Mouse (Mus musculus): ENCODE results near the gene Vstm4. TPM values are rescaled to one million over a fixed set of nuclear protein-coding genes. Genes with fewer than 3 reads are reported as not detected.

Vstm4 gene
- polyA plus RNA-seq, 1 experiment from 2014 or later = 6.8 TPM

GRCm38 (mm10) chr14:32909112-32909511 lies 52.6 kb downstream of the Vstm4 start:
- Histone ChIP-seq H3K9me3 (no peaks in the 10 kb centered on the region), H3K9ac (replicated peaks) (no peak overlapping the region), H3K4me3 (no peak overlapping the region), H3K4me2 (replicated peaks) (no peak overlapping the region), H3K36me3 (no peaks in the 10 kb centered on the region), H3K4me1 (no peaks in the 10 kb centered on the region), H3K27ac (replicated peaks) (no peak overlapping the region), H3K27me3 (no peaks in the 10 kb centered on the region)
- 93% methylated on average over 6 of the region's 6 CpGs for WGBS
- ATAC-seq (ENCODE audit: low FRiP score, low read depth) = no peak

DNA sequence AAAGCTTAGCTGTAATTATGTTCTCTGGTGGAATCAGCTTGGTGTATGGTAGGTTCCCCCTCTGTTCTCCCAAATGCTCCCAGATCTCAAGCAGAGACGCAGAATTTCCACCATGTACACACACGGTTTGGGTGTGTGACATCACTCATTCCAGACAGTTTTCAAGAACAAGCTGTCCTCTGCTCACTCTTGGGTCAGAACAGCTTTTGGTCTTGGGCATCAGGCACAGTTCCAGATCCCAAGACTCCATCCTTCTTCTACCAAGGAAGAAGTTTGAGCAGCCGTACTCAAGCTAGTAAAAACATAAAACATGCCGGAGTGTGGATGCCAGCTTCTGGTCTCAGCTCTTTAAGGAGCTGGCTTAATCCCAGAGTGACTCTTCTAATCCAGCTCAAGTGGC lies 54.6 kb downstream of the Vstm4 start:
- Histone ChIP-seq H3K4me1 (no peaks in the 10 kb centered on the region), H3K36me3 (no peaks in the 10 kb centered on the region), H3K9me3 (no peaks in the 10 kb centered on the region), H3K27ac (replicated peaks) (no peak overlapping the region), H3K27me3 (no peaks in the 10 kb centered on the region), H3K4me3 (no peak overlapping the region), H3K9ac (replicated peaks) (no peak overlapping the region), H3K4me2 (replicated peaks) (no peak overlapping the region)
- WGBS = 90% methylated on average over 4 of the region's 4 CpGs
- no peak for ATAC-seq (ENCODE audit: low FRiP score, low read depth)

- Histone ChIP-seq H3K4me3 (no peak overlapping the region), H3K27ac (replicated peaks) (no peak overlapping the region), H3K4me2 (replicated peaks) (no peak overlapping the region), H3K9me3 (no peaks in the 10 kb centered on the region), H3K36me3 (no peaks in the 10 kb centered on the region), H3K4me1 (no peaks in the 10 kb centered on the region), H3K27me3 (no peaks in the 10 kb centered on the region), H3K9ac (replicated peaks) (no peak overlapping the region)
- no peak for ATAC-seq (ENCODE audit: low FRiP score, low read depth)
- WGBS = 43% methylated on average over 2 of the region's 2 CpGs
These were observed 58.8 kb downstream of the Vstm4 start for GRCm38 (mm10) chr14:32915360-32915759.

GRCm38 (mm10) chr14:32917919-32918318 lies 61.4 kb downstream of the Vstm4 start:
- no peak for ATAC-seq (ENCODE audit: low FRiP score, low read depth)
- H3K4me1 ChIP-seq = no peaks in the 10 kb centered on the region
- H3K9ac ChIP-seq (replicated peaks) = no peak overlapping the region
- no peaks in the 10 kb centered on the region for H3K36me3 ChIP-seq
- 88% methylated on average over 1 of the region's 1 CpGs for WGBS
- H3K4me3 ChIP-seq = no peak overlapping the region
- H3K27ac ChIP-seq (replicated peaks) = no peak overlapping the region
- H3K27me3 ChIP-seq = no peaks in the 10 kb centered on the region
- no peak overlapping the region for H3K4me2 ChIP-seq (replicated peaks)
- no peaks in the 10 kb centered on the region for H3K9me3 ChIP-seq

DNA sequence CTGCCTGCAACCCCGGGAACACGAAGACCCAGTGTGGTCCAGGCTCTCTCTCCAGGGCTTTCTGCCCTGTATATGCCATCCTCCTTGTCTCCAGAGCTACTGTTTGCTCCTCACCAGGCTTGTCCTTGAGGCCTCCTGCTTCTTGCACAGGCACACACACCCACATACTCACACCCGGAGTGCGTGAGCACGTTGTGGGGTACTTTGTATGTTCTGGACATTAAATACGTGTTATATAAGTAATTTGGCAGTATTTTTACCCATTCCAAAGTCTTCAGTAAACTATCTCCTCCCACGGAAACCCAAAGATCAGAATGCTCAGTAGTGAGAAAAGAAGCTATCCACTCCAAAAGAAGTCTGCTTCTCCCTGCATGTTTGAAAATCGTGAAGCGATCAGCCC lies 67.3 kb downstream of the Vstm4 start:
- H3K36me3 ChIP-seq = no peaks in the 10 kb centered on the region
- 91% methylated on average over 9 of the region's 9 CpGs for WGBS
- no peak overlapping the region for H3K9ac ChIP-seq (replicated peaks)
- no peak overlapping the region for H3K4me2 ChIP-seq (replicated peaks)
- no peaks in the 10 kb centered on the region for H3K9me3 ChIP-seq
- no peak overlapping the region for H3K27ac ChIP-seq (replicated peaks)
- no peaks in the 10 kb centered on the region for H3K27me3 ChIP-seq
- ATAC-seq (ENCODE audit: low FRiP score, low read depth) = no peak
- no peak overlapping the region for H3K4me3 ChIP-seq
- no peaks in the 10 kb centered on the region for H3K4me1 ChIP-seq

GRCm38 (mm10) chr14:32931709-32932108 lies 75.2 kb downstream of the Vstm4 start:
- Histone ChIP-seq H3K4me2 (replicated peaks) (no peak overlapping the region), H3K4me1 (no peaks in the 10 kb centered on the region), H3K9me3 (no peaks in the 10 kb centered on the region), H3K36me3 (no peaks in the 10 kb centered on the region), H3K9ac (replicated peaks) (no peak overlapping the region), H3K27ac (replicated peaks) (no peak overlapping the region), H3K27me3 (no peaks in the 10 kb centered on the region), H3K4me3 (no peak overlapping the region)
- WGBS = 93% methylated on average over 10 of the region's 10 CpGs
- ATAC-seq (ENCODE audit: low FRiP score, low read depth) = no peak

DNA sequence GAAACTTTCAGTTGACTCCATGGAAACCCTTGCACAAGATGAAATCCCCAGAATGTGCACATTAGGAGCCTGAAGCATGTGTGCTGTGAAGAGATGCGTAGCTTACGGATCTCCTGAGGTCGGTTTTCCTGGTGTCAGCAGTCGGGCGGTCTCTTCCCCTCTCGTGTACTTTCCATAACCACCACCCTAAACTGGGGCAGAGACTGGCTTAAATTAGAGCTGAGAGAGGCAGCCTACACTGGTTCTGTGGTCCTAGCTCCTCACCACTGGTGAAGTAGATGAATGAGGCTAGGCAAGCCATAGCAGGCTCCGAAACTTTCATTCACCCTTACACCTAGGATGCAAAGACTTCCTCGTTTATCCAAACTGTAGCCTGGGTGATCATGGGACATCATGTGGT lies 75.7 kb downstream of the Vstm4 start:
- Histone ChIP-seq H3K4me2 (replicated peaks) (no peak overlapping the region), H3K4me3 (no peak overlapping the region), H3K27ac (replicated peaks) (no peak overlapping the region), H3K27me3 (no peaks in the 10 kb centered on the region), H3K9me3 (no peaks in the 10 kb centered on the region), H3K36me3 (no peaks in the 10 kb centered on the region), H3K9ac (replicated peaks) (no peak overlapping the region), H3K4me1 (no peaks in the 10 kb centered on the region)
- ATAC-seq (ENCODE audit: low FRiP score, low read depth) = no peak
- WGBS = 85% methylated on average over 8 of the region's 8 CpGs

- no peaks in the 10 kb centered on the region for H3K36me3 ChIP-seq
- WGBS = 83% methylated on average over 6 of the region's 6 CpGs
- no peak for ATAC-seq (ENCODE audit: low FRiP score, low read depth)
- H3K27ac ChIP-seq (replicated peaks) = no peak overlapping the region
- H3K27me3 ChIP-seq = no peaks in the 10 kb centered on the region
- H3K4me2 ChIP-seq (replicated peaks) = no peak overlapping the region
- H3K9ac ChIP-seq (replicated peaks) = no peak overlapping the region
- H3K9me3 ChIP-seq = no peaks in the 10 kb centered on the region
- H3K4me3 ChIP-seq = no peak overlapping the region
- no peaks in the 10 kb centered on the region for H3K4me1 ChIP-seq
These were observed 77.5 kb downstream of the Vstm4 start for GRCm38 (mm10) chr14:32934064-32934463.

GRCm38 (mm10) chr14:32939217-32939616 lies 82.7 kb downstream of the Vstm4 start:
- no peak for ATAC-seq (ENCODE audit: low FRiP score, low read depth)
- Histone ChIP-seq H3K9ac (replicated peaks) (no peak overlapping the region), H3K27me3 (no peaks in the 10 kb centered on the region), H3K4me3 (no peak overlapping the region), H3K4me1 (no peaks in the 10 kb centered on the region), H3K27ac (replicated peaks) (no peak overlapping the region), H3K36me3 (no peaks in the 10 kb centered on the region), H3K4me2 (replicated peaks) (no peak overlapping the region), H3K9me3 (no peaks in the 10 kb centered on the region)
- 89% methylated on average over 5 of the region's 5 CpGs for WGBS

- H3K27ac ChIP-seq (replicated peaks) = no peak overlapping the region
- H3K9me3 ChIP-seq = no peaks in the 10 kb centered on the region
- no peaks in the 10 kb centered on the region for H3K36me3 ChIP-seq
- H3K9ac ChIP-seq (replicated peaks) = no peak overlapping the region
- H3K4me1 ChIP-seq = peaks cover 10% of the 10 kb centered on the region
- no peak overlapping the region for H3K4me2 ChIP-seq (replicated peaks)
- no peak for ATAC-seq (ENCODE audit: low FRiP score, low read depth)
- 0 out of 2 replicates have a peak, but pooled peaks cover 6% of the 10 kb centered on the region for H3K27me3 ChIP-seq
- no peak overlapping the region for H3K4me3 ChIP-seq
- WGBS = 94% methylated on average over 2 of the region's 2 CpGs
These were observed 91.0 kb downstream of the Vstm4 start for GRCm38 (mm10) chr14:32947512-32947911.

- no peak overlapping the region for H3K27ac ChIP-seq (replicated peaks)
- peaks cover 10% of the 10 kb centered on the region for H3K4me1 ChIP-seq
- no peaks in the 10 kb centered on the region for H3K36me3 ChIP-seq
- 0 out of 2 replicates have a peak, but pooled peaks cover 6% of the 10 kb centered on the region for H3K27me3 ChIP-seq
- 68% methylated on average over 20 of the region's 20 CpGs for WGBS
- peak; percentile 38; the same call in 1 of the 2 replicates for ATAC-seq (ENCODE audit: low FRiP score, low read depth)
- no peak overlapping the region for H3K4me2 ChIP-seq (replicated peaks)
- H3K9ac ChIP-seq (replicated peaks) = no peak overlapping the region
- H3K4me3 ChIP-seq = no peak overlapping the region
- no peaks in the 10 kb centered on the region for H3K9me3 ChIP-seq
These were observed 94.1 kb downstream of the Vstm4 start for GRCm38 (mm10) chr14:32950312-32951301.

DNA sequence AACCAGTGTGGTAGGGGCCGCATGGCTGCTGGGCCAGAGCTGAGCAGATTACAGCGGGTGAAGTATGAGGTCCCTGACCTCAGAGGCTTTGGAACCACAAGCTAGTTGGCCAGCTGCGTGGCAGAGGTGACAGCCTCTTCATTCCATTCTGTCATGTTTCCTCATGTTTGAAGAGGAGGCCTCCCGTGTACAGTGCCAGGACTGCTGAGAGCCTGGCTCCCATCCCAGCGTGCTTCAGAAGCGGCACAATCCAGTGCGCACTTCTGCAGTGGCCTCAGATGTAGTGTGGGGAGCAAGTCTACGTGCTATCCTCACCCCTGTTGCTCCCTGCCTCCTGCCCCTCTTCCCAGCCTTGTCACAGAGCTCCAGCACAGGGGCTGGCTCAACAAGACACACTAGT lies 99.9 kb downstream of the Vstm4 start:
- Histone ChIP-seq H3K4me3 (no peak overlapping the region), H3K4me1 (no peaks in the 10 kb centered on the region; the same call in 1 of the 2 replicates), H3K9ac (replicated peaks) (no peak overlapping the region), H3K9me3 (no peaks in the 10 kb centered on the region), H3K27me3 (peaks cover 6% of the 10 kb centered on the region; the same call in 1 of the 2 replicates), H3K36me3 (no peaks in the 10 kb centered on the region), H3K4me2 (replicated peaks) (no peak overlapping the region), H3K27ac (replicated peaks) (no peak overlapping the region)
- 79% methylated on average over 8 of the region's 8 CpGs for WGBS
- ATAC-seq (ENCODE audit: low FRiP score, low read depth) = no peak
